Mouse (Mus musculus) heart, embryonic 12.5 days (tissue): ENCODE results near the gene Majin. TPM values are rescaled to one million over a fixed set of nuclear protein-coding genes. Genes with fewer than 3 reads are reported as not detected.

Experiments
- ATAC-seq: fragments of 200-750 bp; cut with Nextera tagmentation; 2 replicates; pipeline ENCODE4 v1.8.0; 2017; ENCODE audit warnings: moderate TSS enrichment, moderate library complexity; ENCODE audit not compliant: insufficient number of reproducible peaks, low FRiP score
- H3K27ac ChIP-seq: fragments of 300-500 bp; sonication (generic); 2 replicates; pipeline ENCODE4 v1.5.1; 2016; ENCODE audit warnings: mild to moderate bottlenecking, moderate library complexity; ENCODE audit not compliant: poor library complexity, severe bottlenecking
- H3K27me3 ChIP-seq: fragments of 300-500 bp; sonication (generic); replicated peaks from 2 replicates; pipeline ENCODE4 v1.6.1; 2016; ENCODE audit warnings: mild to moderate bottlenecking, moderate library complexity
- H3K36me3 ChIP-seq: fragments of 300-500 bp; sonication (generic); 2 replicates; pipeline ENCODE4 v1.6.1; 2016; ENCODE audit warnings: mild to moderate bottlenecking, moderate library complexity
- H3K4me1 ChIP-seq: fragments of 300-500 bp; sonication (generic); replicated peaks from 2 replicates; pipeline ENCODE4 v1.6.1; 2016; ENCODE audit warnings: mild to moderate bottlenecking
- H3K4me2 ChIP-seq: fragments of 300-500 bp; sonication (generic); 2 replicates; pipeline ENCODE4 v1.6.1; 2016; ENCODE audit warnings: mild to moderate bottlenecking, moderate library complexity
- H3K4me3 ChIP-seq: fragments of 300-500 bp; sonication (generic); 2 replicates; pipeline ENCODE4 v1.5.1; 2016; ENCODE audit warnings: mild to moderate bottlenecking
- H3K9ac ChIP-seq: fragments of 300-500 bp; sonication (generic); 2 replicates; pipeline ENCODE4 v1.6.1; 2016; ENCODE audit warnings: mild to moderate bottlenecking, moderate library complexity
- H3K9me3 ChIP-seq: fragments of 300-500 bp; sonication (generic); replicated peaks from 2 replicates; pipeline ENCODE4 v1.6.1; 2016; ENCODE audit warnings: mild to moderate bottlenecking, moderate library complexity
- WGBS: fragments of 180-500 bp; shearing (Covaris S2); methylation state at CpG from one replicate; pipeline ENCODE4 v1.1.7; 2016; 5-methylcytosine and 5-hydroxymethylcytosine counted together
- polyA plus RNA-seq: library from polyadenylated mRNA; unstranded; fragments of >200 nt; fragmentation: Nextera tagmentation; extraction: Ambion mirVana; gene quantifications from 2 replicates; pipeline ENCODE4 v1.2.1, GENCODE M21; 2016

Gene Majin
- polyA plus RNA-seq, 1 experiment from 2014 or later = not detected

DNA sequence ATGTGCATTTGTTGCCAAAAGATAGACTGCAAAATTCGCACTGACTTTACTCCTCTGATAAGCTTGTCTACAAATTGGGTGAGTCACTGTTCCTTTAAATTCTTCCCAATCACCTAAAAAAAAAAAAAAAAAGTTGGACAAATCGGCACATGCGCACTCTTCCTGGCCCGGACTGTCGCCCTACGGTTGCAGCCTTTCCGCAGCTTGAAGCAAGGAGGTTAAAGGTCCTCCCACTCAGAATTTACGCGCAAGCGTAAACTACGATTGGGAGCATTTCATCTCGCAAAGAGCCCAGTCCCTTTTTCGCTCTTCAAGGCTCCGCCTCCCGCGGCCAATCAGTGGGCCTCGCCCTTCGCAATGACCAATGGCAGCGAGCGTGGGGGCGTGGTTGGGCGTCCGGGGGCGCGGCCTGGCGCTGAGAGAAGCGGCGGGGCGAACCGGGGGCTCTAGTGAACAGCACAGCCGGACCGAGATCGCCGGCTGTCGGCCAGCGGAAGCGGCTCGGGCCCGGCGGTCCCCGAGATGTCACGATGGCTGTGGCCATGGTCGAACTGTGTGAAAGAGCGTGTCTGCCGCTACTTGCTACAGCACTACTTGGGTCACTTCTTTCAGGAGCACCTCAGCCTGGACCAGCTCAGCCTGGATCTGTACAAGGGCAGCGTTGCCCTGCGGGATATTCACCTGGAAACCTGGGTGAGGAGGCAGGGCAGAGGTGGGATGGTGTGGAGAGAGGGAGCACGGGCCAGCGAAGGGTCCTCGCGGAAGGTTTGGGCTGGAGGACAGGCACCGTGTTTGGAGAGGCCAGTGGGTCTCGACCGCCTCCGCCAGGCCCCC lies 57.3 kb downstream of the Majin start, which contains the start of gene Atg2a:
Atg2a (plus strand) TSS at position 395 of the 834 bp plus-strand sequence.
- peaks cover 26% of the 10 kb centered on the region for H3K36me3 ChIP-seq
- peak within 1 kb of the TSS; percentile 95 for H3K9ac ChIP-seq
- no peaks in the 10 kb centered on the region for H3K27me3 ChIP-seq
- peak within 1 kb of the TSS; percentile 72 for H3K27ac ChIP-seq
- H3K4me3 ChIP-seq = peak within 1 kb of the TSS; percentile 92
- under 1% methylated on average over 55 of the region's 55 CpGs for WGBS
- ATAC-seq = peak; percentile 91
- H3K4me1 ChIP-seq = peaks cover 12% of the 10 kb centered on the region
- no peaks in the 10 kb centered on the region for H3K9me3 ChIP-seq
- H3K4me2 ChIP-seq = peak within 1 kb of the TSS; percentile 95

DNA sequence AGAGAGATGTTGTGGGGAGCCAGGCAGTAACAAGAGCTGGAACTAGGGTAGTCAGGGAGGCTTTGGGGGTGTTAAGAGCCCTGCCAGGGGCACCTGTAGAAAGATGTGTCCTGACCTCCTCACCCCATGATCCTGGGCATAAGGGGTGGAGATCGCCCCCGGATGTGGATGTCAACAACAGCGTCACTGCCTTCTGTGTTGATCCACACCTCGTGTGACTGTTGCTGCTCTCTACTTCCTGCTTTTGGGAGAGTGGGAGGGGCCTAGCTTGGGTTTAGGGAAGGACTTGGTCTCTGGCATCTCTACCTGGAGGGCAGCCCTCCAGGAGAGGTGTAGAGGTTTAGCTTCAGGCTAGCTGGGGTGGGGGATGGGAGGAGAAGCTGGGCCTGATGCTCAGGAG lies 58.1 kb downstream of the Majin start:
- Histone ChIP-seq H3K4me2 (peak overlapping the region; percentile 95), H3K36me3 (peaks cover 34% of the 10 kb centered on the region), H3K4me3 (peak overlapping the region; percentile 92), H3K27me3 (no peaks in the 10 kb centered on the region), H3K4me1 (peaks cover 11% of the 10 kb centered on the region), H3K9ac (peak overlapping the region; percentile 95), H3K9me3 (no peaks in the 10 kb centered on the region), H3K27ac (peak overlapping the region; percentile 72; the same call in 1 of the 2 replicates)
- WGBS = 0% methylated on average over 4 of the region's 4 CpGs
- ATAC-seq = peak; percentile 5; the same call in 1 of the 2 replicates

DNA sequence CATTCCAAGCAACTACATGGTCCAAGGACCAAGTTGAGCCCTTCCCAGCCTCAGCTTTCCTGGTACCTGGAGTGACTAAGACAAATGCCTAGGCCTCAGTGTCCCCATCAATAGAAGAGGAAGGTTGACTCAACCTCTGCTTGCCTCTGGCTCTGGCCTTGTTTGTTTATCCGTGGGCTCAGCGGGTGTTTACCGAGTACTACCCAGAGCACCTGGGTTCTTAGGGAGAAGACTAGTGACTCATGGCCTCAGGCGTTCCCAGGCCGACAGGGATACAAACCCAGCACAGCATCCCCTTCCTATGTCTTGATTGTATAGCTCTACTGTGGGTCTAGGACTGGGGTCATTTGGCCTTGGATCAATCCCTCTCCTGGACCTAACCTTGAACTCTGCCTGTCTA lies 59.0 kb downstream of the Majin start:
- H3K4me2 ChIP-seq = no peak overlapping the region
- peaks cover 44% of the 10 kb centered on the region for H3K36me3 ChIP-seq
- H3K4me1 ChIP-seq = peaks cover 11% of the 10 kb centered on the region
- no peak overlapping the region for H3K9ac ChIP-seq
- H3K27ac ChIP-seq = no peak overlapping the region
- ATAC-seq = no peak
- H3K9me3 ChIP-seq = no peaks in the 10 kb centered on the region
- no peaks in the 10 kb centered on the region for H3K27me3 ChIP-seq
- WGBS = 79% methylated on average over 5 of the region's 5 CpGs
- H3K4me3 ChIP-seq = no peak overlapping the region

DNA sequence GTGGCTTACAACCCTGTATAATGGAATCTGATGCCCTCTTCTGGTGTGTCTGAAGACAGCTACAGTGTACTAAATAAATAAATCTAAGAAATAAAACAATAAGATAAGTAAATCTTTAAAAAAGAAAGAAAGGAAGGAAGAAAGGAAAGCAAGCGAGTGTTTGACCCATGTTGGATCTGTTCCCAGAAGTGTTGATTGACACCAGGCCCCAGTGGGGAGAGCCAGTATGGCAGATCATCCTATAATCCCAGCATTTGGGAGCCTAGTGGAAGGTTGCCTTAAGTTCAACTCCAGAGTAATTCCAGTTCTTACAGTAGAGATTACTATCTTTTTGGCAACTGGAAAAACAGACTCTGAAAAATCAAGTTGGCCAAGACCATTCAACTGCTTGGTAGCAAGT lies 61.6 kb downstream of the Majin start:
- ATAC-seq = no peak
- peaks cover 63% of the 10 kb centered on the region for H3K36me3 ChIP-seq
- no peaks in the 10 kb centered on the region for H3K9me3 ChIP-seq

DNA sequence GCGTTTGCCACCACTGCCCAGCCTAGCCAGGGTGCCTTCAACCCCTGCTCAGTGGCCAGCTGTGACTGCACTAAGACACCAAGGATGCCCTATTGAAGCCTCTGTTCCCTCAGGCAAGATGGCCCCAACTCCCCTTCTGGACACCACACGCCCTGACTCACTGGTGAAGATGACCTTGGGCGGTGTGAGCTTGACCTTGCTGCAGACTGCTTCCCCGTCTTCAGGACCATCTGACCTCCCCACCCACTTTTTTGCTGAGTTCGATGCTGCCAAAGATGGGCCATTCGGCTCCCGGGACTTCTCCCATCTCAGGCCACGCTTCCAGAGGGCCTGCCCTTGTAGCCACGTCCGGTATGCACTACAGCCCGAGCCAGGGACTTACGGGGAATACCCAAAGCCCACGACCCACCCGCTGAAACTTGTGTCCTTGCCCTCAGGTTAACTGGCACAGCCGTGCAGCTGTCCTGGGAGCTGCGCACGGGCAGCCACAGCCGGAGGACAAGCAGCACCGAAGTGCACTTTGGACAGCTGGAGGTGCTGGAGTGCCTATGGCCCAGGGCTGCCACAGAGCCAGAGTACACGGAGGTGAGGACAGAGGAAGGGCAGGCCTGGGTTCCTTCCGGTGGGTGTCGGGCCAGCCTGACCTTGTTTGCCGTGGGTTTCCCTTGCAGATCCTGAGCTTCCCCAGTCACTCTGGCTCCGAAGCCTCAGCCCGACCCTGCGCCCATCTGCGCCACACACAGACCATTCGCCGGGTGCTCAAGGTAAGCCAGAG lies 63.5 kb downstream of the Majin start:
- Histone ChIP-seq H3K27ac (no peak overlapping the region), H3K4me1 (peaks cover 1% of the 10 kb centered on the region), H3K36me3 (peaks cover 82% of the 10 kb centered on the region), H3K4me2 (no peak overlapping the region), H3K9ac (no peak overlapping the region), H3K9me3 (no peaks in the 10 kb centered on the region), H3K27me3 (no peaks in the 10 kb centered on the region), H3K4me3 (no peak overlapping the region)
- WGBS = 87% methylated on average over 29 of the region's 29 CpGs
- no peak for ATAC-seq

More for the DNA sequence above, 61.6 kb downstream of the Majin start:
- no peak overlapping the region for H3K4me3 ChIP-seq
- H3K4me1 ChIP-seq = peaks cover 9% of the 10 kb centered on the region
- no peak overlapping the region for H3K27ac ChIP-seq
- 55% methylated on average over 1 of the region's 1 CpGs for WGBS
- no peak overlapping the region for H3K9ac ChIP-seq
- H3K4me2 ChIP-seq = no peak overlapping the region
- H3K27me3 ChIP-seq = no peaks in the 10 kb centered on the region

DNA sequence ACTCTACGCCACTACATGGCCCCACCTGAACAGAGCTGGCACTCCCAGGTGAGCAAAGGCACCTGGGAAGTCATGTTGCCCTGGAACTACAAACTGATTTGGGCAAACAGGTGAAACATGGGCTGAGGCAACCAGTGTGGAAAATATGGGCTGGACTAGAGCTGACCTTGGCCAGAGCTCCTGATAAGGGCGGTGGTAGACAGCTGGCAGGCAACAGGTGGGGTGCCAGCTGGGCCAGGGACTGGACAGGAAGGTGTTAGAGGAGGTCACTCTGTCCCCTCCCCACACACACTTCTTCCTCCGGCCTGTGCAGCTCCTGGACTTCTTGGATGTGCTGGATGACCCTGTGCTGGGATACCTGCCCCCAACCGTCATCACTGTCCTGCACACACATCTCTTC lies 68.8 kb downstream of the Majin start:
- H3K9me3 ChIP-seq = no peaks in the 10 kb centered on the region
- no peak for ATAC-seq
- H3K4me2 ChIP-seq = no peak overlapping the region
- H3K4me1 ChIP-seq = no peaks in the 10 kb centered on the region
- H3K27me3 ChIP-seq = no peaks in the 10 kb centered on the region
- H3K36me3 ChIP-seq = peaks cover 93% of the 10 kb centered on the region
- H3K9ac ChIP-seq = no peak overlapping the region
- 90% methylated on average over 4 of the region's 4 CpGs for WGBS
- H3K4me3 ChIP-seq = no peak overlapping the region
- H3K27ac ChIP-seq = no peak overlapping the region

DNA sequence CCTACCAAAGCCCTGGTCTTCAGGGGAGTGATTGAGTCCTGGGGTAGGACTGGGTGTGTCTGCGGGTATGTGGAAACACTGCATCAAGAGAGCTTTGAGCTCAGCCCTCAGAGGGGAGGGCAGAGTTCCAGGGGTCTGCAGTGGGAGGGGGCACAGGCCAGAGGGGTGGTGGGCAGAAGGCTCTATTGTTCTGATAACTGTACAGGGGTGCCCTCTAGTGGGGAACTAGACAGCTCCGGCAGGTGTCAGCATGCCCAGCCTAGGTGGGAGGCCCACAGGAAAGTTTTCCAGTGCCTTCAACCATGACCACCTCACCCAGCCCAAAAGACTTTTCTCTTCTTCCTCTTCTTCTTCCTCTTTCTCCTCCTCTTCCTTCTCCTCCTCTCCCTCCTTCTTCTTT lies 76.2 kb downstream of the Majin start:
- no peaks in the 10 kb centered on the region for H3K4me1 ChIP-seq
- no peak overlapping the region for H3K27ac ChIP-seq
- no peak overlapping the region for H3K4me2 ChIP-seq
- whole genome bisulfite sequencing = 79% methylated on average over 2 of the region's 2 CpGs
- H3K27me3 ChIP-seq = no peaks in the 10 kb centered on the region
- no peak overlapping the region for H3K4me3 ChIP-seq
- no peak overlapping the region for H3K9ac ChIP-seq
- H3K9me3 ChIP-seq = peaks cover 4% of the 10 kb centered on the region; the same call in 1 of the 2 replicates
- no peak for ATAC-seq
- H3K36me3 ChIP-seq = peaks cover 69% of the 10 kb centered on the region

DNA sequence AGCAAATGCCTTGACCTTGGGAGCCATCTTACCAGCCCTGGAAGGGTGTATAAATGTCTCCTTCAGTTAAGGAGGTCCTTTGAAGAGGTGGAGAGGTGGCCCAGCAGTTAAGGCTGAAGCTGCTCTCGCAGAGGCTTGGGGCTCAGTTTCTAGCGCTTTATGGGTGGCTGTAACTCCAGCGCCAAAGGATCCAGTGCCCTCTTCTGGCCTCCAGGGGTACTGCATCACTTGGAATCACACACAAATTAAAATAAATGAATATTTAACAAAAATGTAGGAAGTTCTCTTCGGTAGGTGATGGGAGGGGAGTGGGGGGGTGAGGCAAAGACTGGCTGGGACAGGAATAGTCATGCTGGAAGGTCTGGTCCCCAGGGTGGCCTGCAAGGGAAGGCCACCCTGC lies 76.8 kb downstream of the Majin start:
- Histone ChIP-seq H3K27ac (no peak overlapping the region), H3K9me3 (peaks cover 4% of the 10 kb centered on the region; the same call in 1 of the 2 replicates), H3K4me2 (no peak overlapping the region), H3K9ac (no peak overlapping the region), H3K4me1 (no peaks in the 10 kb centered on the region), H3K4me3 (no peak overlapping the region), H3K27me3 (no peaks in the 10 kb centered on the region), H3K36me3 (peaks cover 64% of the 10 kb centered on the region)
- 78% methylated on average over 4 of the region's 4 CpGs for WGBS
- ATAC-seq = no peak

DNA sequence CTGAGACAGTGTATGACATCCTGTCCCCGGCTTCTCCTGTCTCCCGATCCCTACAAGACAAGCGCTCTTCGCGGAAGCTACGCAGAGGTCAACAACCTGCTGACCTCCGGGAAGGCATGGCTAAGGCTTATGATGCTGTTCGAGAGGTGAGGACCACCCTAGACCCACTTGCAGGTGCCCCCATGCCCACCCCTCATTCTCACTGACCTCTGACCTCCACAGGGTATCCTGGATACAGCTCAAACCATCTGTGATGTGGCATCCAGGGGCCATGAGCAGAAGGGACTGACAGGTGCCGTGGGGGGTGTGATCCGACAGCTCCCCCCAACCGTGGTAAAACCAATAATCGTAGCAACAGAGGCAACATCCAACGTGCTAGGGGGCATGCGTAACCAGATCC lies 77.2 kb downstream of the Majin start:
- Histone ChIP-seq H3K9ac (no peak overlapping the region), H3K4me1 (no peaks in the 10 kb centered on the region), H3K4me3 (no peak overlapping the region), H3K36me3 (peaks cover 60% of the 10 kb centered on the region), H3K9me3 (peaks cover 4% of the 10 kb centered on the region; the same call in 1 of the 2 replicates), H3K27me3 (no peaks in the 10 kb centered on the region), H3K4me2 (no peak overlapping the region), H3K27ac (no peak overlapping the region)
- no peak for ATAC-seq
- WGBS = 91% methylated on average over 14 of the region's 14 CpGs

DNA sequence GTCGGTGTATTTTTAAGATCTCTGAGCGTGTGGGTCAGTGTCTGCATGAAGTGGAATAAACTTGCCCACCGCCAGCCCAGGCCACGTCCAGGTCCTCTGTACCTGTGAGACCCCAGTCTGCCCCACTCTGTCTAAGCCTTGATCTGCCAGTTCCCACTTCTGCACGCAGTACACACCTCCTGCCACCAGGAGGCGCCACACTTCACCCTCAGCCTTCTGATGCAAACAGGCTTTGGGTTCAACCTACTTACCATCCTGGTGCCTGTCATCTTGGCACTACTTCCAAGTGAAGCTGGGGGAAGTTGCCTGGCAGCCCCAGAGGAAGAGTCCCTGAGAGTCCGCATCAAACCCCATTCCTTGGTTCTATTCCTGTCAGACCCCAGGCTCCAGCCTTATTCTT lies 78.0 kb downstream of the Majin start:
- Histone ChIP-seq H3K36me3 (peaks cover 51% of the 10 kb centered on the region), H3K9me3 (peaks cover 4% of the 10 kb centered on the region; the same call in 1 of the 2 replicates), H3K27me3 (no peaks in the 10 kb centered on the region), H3K4me2 (no peak overlapping the region), H3K9ac (no peak overlapping the region), H3K4me3 (no peak overlapping the region), H3K4me1 (no peaks in the 10 kb centered on the region), H3K27ac (no peak overlapping the region)
- 56% methylated on average over 7 of the region's 7 CpGs for WGBS
- ATAC-seq = no peak

DNA sequence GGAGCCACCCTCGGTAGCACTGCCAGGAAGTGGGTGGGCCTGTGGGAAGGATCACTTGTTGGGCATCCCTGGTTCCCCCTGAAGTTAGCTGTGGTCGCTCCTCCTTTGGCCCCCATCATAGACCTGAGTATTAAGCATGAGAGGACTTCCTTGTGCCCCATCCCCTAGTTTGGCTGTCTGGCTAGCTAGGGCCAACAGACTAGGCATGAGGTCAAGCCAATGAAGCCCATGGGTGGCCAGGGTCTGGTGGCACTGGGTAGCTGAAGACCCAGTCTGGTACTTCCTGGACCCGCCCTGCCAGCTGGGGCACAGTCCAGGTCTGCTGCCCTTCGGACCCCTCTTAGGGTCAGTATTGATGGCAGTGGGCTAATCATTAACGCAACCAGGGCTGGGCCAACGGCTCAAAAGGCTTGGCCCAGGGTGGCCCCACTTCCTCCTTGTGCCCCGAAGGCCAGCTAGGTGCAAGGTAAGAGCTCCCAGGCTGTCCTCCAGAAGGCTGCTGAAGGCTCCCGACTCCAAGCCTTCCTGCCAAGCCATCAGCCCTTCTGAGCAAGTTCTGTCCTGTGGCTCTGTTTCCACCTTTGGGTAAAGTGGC lies 78.7 kb downstream of the Majin start:
- ATAC-seq = no peak
- no peak overlapping the region for H3K27ac ChIP-seq
- no peaks in the 10 kb centered on the region for H3K27me3 ChIP-seq
- H3K9ac ChIP-seq = no peak overlapping the region
- no peaks in the 10 kb centered on the region for H3K4me1 ChIP-seq
- no peak overlapping the region for H3K4me3 ChIP-seq
- peaks cover 44% of the 10 kb centered on the region for H3K36me3 ChIP-seq
- H3K9me3 ChIP-seq = peaks cover 4% of the 10 kb centered on the region; the same call in 1 of the 2 replicates
- no peak overlapping the region for H3K4me2 ChIP-seq
- 84% methylated on average over 8 of the region's 8 CpGs for WGBS
